Mouse (Mus musculus) embryo, embryonic 10.5 days (tissue): Measurements from ENCODE around the gene Rgs6.

Source experiments
- DNase-seq: peaks from one replicate; pipeline ENCODE4 v3.0.0-alpha.2; 2015; ENCODE audit warnings: low spot score

The Rgs6 gene

GRCm38 (mm10) chr12:83037798-83038560 is 449.9 kb downstream of the Rgs6 start:
- peak; percentile 28 for DNase-seq

GRCm38 (mm10) chr12:83038779-83039178 is 450.7 kb downstream of the Rgs6 start:
- DNase-seq = no peak

GRCm38 (mm10) chr12:83039859-83040258 is 451.8 kb downstream of the Rgs6 start:
- no peak for DNase-seq

- no peak for DNase-seq
Observed at GRCm38 (mm10) chr12:83043980-83044620, 456.0 kb downstream of the Rgs6 start.

- peak; percentile 54 for DNase-seq
Observed at GRCm38 (mm10) chr12:83044621-83044990, 456.5 kb downstream of the Rgs6 start.

GRCm38 (mm10) chr12:83045001-83045531 is 457.0 kb downstream of the Rgs6 start:
- DNase-seq = peak; percentile 10

GRCm38 (mm10) chr12:83046734-83047133 is 458.6 kb downstream of the Rgs6 start:
- DNase-seq = no peak

- no peak for DNase-seq
Observed at GRCm38 (mm10) chr12:83047710-83048109, 459.6 kb downstream of the Rgs6 start.

- DNase-seq = no peak
Observed at GRCm38 (mm10) chr12:83050514-83050913, 462.4 kb downstream of the Rgs6 start.

- DNase-seq = no peak
Observed at GRCm38 (mm10) chr12:83052391-83052790, 464.3 kb downstream of the Rgs6 start.

- no peak for DNase-seq
Observed at GRCm38 (mm10) chr12:83055690-83056089, 467.6 kb downstream of the Rgs6 start.

GRCm38 (mm10) chr12:83066426-83066825 is 478.3 kb downstream of the Rgs6 start:
- no peak for DNase-seq

GRCm38 (mm10) chr12:83070848-83071247 is 482.8 kb downstream of the Rgs6 start:
- DNase-seq = no peak

- DNase-seq = peak; percentile 54
Observed at GRCm38 (mm10) chr12:83072181-83072887, 484.2 kb downstream of the Rgs6 start.

- peak; percentile 40 for DNase-seq
Observed at GRCm38 (mm10) chr12:83072951-83073878, 485.1 kb downstream of the Rgs6 start.

- DNase-seq = no peak
Observed at GRCm38 (mm10) chr12:83073879-83074368, 485.8 kb downstream of the Rgs6 start.

- no peak for DNase-seq
Observed at GRCm38 (mm10) chr12:83076179-83076578, 488.1 kb downstream of the Rgs6 start.

- DNase-seq = no peak
Observed at GRCm38 (mm10) chr12:83077486-83077885, 489.4 kb downstream of the Rgs6 start.

- no peak for DNase-seq
Observed at GRCm38 (mm10) chr12:83083427-83083826, 495.3 kb downstream of the Rgs6 start.

- DNase-seq = no peak
Observed at GRCm38 (mm10) chr12:83084614-83085013, 496.5 kb downstream of the Rgs6 start.

GRCm38 (mm10) chr12:83087010-83087409 is 498.9 kb downstream of the Rgs6 start:
- DNase-seq = no peak
